Mouse (Mus musculus) erythroblast, embryonic 14.5 days (primary cell): ENCODE measurements around the gene Zdhhc13.

Experiments
- GATA1 ChIP-seq: IDR thresholded peaks from 2 replicates; pipeline ENCODE4 v1.6.1; 2012; ENCODE audit warnings: low read length, inconsistent platforms, mixed read lengths
- TAL1 ChIP-seq: IDR thresholded peaks from 3 replicates; pipeline ENCODE4 v1.6.1; 2012; ENCODE audit warnings: low read length, inconsistent platforms, mixed read lengths

GRCm38 (mm10) chr7:48855461-48855860 is 66.7 kb downstream of the Zdhhc13 start:
- TF ChIP-seq GATA1, result no peak
- TF ChIP-seq TAL1, result no peak
